Mouse (Mus musculus) lung, postnatal 4 days (tissue): ENCODE measurements around the gene Neil3.
"Not testable (repeated sequence)": the region's sequence is repeated elsewhere in the genome, so short reads cannot be mapped to it uniquely, and the experiment has no call there.

Source experiments
- DNase-seq, 2 experiments: peaks; one replicate each; pipeline ENCODE4 v3.0.0; 2021

Gene Neil3

DNA sequence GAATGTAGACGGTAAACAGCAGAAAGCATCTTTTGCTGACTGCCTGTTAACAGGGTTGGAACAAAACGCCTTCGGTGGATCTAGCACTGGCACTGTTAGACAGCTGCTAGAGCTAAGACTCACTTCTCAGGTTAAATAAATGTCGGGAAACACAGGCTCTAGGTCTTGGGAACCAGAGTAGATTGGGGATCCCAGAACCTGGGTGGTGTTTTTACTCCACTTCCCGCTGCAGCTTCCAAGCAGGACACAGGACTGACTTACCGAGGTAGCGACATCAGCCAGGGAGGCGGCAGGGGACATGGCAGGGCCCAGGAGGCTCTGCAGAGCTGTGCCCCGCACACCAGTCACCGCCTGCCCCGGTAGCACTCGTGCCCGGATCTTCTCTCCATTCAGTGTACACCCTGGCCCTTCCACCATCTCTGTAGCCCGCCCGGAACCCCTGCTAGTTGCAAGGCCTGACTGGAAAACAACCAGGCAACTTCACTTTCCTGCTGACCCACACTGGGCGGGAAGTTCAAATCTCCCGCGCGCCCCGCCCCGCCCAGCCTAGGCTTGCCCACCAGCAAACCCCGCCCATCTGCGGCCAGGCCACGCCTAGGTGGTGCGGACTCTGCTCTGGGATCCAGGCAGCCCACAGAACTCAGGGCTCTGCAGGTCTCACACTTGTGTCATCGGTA is at the start of gene Neil3:
Gene Neil3, minus strand, starts transcription at position 571 of the 677 bp plus-strand sequence.
- DNase-seq: peak; percentile 90

DNA sequence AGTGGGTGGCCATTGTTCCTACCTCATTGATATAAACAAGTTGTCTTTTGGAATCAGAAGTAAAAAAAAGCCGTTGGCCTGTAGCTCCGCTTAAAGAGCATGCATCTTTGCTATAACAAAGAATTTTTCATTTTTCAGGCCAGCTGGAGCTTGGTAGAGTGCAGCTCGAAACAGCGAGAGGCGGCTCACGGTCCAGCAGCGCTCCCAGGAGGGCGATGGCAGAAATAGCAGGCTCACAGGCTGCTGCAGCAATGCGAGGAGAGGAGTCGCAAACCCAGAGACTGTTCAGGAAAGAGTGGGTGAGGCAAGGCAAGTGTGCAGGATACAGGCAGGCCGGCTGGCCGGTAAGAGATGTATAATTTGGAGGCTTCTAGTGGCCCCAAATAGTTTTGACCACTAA is 42.0 kb upstream of the Neil3 start:
- DNase-seq: peak; percentile 39 to 50

- DNase-seq: peak; percentile 58 to 70
Observed at GRCm38 (mm10) chr8:53663946-53664345, 25.1 kb upstream of the Neil3 start.

GRCm38 (mm10) chr8:53661436-53661835 is 22.6 kb upstream of the Neil3 start:
- DNase-seq: no peak

- DNase-seq: no peak
Observed at GRCm38 (mm10) chr8:53630618-53631017, 8.2 kb downstream of the Neil3 start.

DNA sequence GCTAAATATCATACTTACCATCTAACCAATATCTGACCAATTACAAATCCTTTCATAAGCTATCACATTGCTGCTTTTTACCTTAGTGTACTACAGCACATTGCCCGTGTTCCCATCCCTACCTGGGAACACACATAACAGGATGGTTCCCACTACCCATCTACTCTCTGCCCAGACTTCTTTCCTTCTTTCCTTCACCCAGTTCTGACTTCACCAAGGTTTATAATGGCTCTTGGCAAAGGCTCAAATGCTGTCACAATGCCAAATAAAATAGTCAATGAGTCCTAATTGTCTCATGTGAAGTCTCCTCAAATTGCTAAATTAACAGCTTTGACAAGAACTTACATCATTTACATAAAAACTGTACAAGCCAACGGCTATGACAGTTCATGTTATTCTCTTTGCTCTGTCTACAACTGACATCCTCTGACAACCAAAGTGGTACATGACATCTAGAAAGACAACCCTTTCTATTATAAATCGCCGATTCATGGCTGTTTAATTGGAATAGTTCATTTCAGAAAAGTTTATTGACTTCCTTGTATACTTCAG is 9.9 kb downstream of the Neil3 start:
- no peak for DNase-seq

- DNase-seq: no peak
Observed at GRCm38 (mm10) chr8:53623425-53623824, 15.4 kb downstream of the Neil3 start.

DNA sequence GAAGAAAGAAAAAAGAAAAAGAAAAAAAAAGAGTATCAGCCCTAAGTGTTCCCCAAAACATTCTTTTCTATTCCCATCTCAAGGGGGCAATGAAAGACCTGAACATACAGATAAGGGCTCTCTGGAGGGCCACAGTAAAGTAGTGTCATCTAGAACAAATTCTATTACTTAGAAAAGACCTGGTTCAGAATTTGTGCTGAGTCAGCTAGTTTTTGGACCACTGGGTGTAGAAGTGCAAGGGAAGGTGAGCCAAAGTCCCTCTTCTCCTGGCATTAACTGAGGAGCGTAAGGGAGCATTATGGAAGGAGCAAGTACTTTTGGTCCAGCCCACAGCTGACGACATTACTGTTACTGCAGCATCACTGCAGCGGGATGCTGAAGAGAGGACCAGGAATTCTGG is 19.7 kb downstream of the Neil3 start:
- DNase-seq: no peak

DNA sequence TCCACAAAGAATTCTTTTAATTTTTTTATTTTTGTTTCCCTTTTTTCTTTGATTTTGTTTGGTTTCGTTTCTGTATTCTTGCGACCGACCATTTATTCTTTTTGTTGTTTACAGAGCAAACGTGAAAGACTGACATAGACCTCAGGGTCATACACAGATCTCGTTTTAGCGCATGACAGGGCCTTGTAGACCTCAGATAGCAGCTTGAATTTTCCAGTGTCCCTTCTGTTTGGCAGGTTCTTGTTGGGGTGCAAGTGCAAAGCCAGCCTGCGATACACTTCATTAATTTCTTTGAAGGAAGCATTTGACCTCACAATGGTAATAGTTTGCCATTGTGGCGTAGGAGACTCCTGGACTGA is 24.6 kb downstream of the Neil3 start:
- no peak for DNase-seq

GRCm38 (mm10) chr8:53613577-53614287 is 25.1 kb downstream of the Neil3 start:
- no peak for DNase-seq

- DNase-seq: peak in 1 of 2 experiments; percentile 8
Observed at GRCm38 (mm10) chr8:53612297-53612696, 26.6 kb downstream of the Neil3 start.

- peak in 1 of 2 experiments; percentile 33 for DNase-seq
Observed at GRCm38 (mm10) chr8:53607040-53607439, 31.8 kb downstream of the Neil3 start.

GRCm38 (mm10) chr8:53604906-53605305 is 34.0 kb downstream of the Neil3 start:
- peak in 1 of 2 experiments; percentile 5 for DNase-seq

- DNase-seq: no peak
Observed at GRCm38 (mm10) chr8:53603672-53604071, 35.2 kb downstream of the Neil3 start.

GRCm38 (mm10) chr8:53600826-53601225 is 38.0 kb downstream of the Neil3 start:
- DNase-seq: no peak

DNA sequence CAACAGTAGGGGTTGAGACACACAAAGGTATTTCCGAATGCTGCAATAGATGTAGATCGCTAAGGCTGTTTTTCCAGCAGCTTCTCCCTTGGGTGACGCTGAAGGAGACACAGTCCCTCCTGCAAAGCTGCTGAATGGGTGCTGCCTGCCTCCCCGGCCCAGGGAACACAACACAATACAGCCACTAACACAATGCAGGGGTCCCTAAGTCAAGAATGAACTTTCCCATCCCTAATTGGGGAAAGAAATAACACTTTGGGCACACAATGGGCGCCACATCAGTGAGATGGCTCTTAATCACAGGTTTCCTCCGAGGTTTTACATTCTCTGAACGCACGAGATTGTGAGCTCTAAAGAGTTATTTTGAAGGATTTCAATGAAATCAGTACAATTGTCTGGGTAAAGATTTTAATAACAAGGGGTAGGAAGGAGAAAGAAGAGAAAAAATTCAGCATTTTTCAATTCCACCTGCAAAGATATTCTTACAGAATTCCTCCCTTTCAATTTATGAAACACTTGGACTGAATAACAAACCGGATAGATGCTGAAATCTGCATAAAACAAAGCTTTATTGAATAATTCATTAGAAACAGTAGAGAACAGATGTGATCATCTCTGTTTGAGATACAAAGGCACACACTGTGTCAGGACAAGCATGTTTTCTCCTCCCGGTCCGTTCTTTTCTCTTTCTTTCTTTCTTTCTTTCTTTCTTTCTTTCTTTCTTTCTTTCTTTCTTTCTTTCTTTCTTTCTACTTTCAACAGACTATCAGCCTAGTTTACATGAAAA is 38.6 kb downstream of the Neil3 start:
- no peak for DNase-seq

- DNase-seq: no peak
Observed at GRCm38 (mm10) chr8:53598101-53598500, 40.8 kb downstream of the Neil3 start.

GRCm38 (mm10) chr8:53591777-53592176 is 47.1 kb downstream of the Neil3 start:
- no peak for DNase-seq

GRCm38 (mm10) chr8:53573600-53573999 is 65.3 kb downstream of the Neil3 start:
- peak; percentile 13 to 30 for DNase-seq

DNA sequence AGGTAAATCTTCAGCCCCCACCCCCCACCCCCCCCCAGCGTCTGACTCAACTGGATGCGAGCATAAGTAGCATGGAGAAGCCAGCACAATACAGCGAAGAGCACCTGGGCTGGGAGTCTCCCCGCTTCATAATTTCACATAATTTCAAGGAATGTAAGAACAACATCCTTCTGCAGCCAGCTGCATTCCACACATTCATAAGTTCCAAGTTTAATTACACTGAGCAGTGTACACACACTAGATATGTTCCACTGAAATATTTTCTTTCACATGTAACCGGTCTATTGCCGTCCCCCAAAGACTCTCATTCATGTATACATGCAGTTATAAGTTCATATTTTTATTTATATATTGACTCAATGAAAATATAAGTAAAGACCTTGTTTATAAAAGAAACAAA is 72.6 kb downstream of the Neil3 start:
- DNase-seq: no peak

GRCm38 (mm10) chr8:53562441-53563040 is 76.3 kb downstream of the Neil3 start:
- DNase-seq: no peak

- DNase-seq: no peak
Observed at GRCm38 (mm10) chr8:53539585-53539984, 99.3 kb downstream of the Neil3 start.

GRCm38 (mm10) chr8:53538049-53538448 is 100.8 kb downstream of the Neil3 start:
- not testable (repeated sequence) for DNase-seq
